Mouse (Mus musculus) liver, adult 2 months (tissue): ENCODE results near the gene Prss28.

Experiments
- CTCF ChIP-seq: fragments of 200-500 bp; IDR thresholded peaks from 2 replicates; pipeline ENCODE4 v1.5.1; 2011; ENCODE audit warnings: low read depth, low read length, control low read depth
- POLR2A ChIP-seq: fragments of 200-500 bp; IDR thresholded peaks from 2 replicates; pipeline ENCODE4 v1.6.1; 2011; ENCODE audit warnings: low read length, control low read depth; ENCODE audit not compliant: insufficient read depth; ENCODE audit errors: extremely low read depth

DNA sequence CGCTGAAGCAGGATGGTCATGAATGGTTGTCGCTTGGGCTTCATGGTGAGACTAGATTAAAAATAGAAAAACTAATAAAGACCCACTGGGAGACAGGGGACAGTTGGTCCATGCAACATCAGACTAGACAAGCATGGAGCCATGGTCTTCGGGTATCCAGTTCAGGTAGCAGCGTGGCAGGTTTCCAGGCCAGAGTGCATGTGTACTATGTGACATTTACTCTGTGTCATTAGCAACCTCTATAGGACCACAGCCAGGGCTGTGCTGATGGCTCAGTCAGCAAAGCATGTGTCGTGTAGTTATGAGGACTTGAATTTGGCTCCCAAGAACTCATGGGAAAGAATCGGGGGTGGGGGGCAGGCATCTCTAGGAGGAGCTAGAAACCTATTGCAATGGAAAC lies 31.6 kb downstream of the Prss28 start:
- TF ChIP-seq POLR2A (no peak), CTCF (no peak)
